Mouse (Mus musculus): ENCODE measurements around the gene Rab15.

Gene Rab15

DNA sequence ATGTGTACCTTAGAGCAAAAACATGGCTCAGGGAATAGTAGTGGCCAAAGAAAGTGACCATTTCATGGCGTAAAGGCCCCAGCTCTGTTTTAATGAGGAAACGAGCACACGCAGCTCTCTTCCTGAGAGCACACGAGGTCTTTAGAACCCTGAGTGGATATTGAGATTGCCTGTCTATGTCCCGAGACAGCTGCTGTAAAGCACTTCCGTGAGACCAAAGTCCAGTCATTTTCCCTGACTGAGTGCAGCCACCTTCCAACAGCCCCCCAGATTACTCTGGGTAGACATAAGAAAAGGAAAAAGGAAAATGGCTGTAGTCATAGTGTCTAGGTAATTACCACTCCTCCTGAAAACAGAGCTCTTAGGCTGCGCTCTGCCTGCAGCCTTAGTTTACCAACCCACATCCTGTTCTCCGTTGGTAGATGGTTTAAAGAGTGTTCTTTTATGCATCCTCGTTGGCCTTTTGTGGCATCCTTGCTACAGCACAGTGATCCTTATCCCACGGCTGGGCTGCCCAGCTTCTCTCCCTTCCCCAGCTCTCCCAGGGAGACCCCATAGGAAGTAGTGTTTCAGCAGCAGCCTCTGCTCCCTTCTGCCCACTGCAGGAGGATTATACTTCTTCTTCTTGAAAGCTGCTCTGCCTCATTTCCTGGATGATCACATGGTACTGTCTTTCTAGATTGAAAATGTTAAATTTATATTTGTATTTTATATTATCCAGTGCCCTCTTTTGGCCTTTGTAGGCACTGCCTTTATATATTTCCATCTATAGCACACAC is 44.2 kb downstream of the Rab15 start:
- DNase-seq (ENCODE audit: low spot score in 2 of 2), result no peak

DNA sequence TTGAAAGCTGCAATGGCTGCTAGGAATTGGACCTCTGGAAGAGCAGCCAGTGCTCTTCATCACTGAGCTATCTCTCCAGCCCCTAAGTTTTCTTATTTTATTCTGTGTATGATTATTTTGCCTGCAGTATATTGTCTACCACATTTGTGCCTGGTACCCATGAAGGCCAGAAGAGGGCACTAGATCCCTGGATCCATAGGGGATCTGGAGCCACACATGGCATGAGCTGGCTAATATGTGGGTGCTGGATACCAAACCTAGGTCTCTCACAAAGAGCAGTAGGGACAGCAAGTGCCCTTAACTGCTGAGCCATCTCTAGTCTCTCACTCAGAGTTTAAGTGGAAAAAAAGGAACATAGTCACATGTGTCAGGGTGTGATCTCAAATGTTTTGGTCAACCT is 44.9 kb downstream of the Rab15 start:
- DNase-seq (ENCODE audit: low spot score in 2 of 2), result no peak

DNA sequence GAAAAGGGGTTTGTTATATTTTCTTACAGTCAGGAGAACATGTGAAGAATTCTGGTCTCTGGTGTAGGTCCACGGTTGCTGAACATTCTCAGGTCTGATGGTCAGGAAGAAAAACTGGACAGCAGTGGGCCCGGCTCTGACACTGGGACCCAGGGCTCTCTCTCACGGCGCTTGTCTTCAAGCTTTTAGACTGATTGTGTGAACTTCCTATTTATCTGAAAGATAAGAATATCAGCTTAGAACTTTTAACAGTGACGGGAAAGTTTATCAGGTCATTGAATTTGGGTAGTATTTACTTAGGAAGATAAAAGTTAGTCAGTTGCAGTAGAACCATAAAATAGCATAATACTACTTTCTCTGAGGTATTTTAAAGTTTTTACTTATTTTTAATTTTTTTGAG is 45.8 kb downstream of the Rab15 start:
- no peak for DNase-seq (ENCODE audit: low spot score in 2 of 2)

DNA sequence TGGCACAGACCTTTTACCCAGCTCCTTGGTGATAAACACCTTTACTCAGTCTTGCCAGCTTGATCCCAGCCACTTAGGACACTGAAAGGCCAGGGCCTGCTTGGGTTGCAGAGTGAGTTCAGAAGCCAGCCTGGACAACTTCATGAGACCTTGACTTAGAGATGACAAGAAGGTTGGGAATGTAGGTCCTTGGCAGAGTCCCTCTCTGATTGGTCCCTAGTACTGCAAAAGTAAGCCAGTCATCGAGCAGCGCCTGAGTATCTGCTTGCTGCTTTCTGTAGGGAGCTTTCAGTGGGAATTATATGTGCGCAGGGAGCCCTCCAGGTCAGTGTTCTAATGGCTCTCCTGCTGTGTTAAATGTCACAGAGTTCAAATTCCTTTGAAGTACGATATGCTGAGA is 47.6 kb downstream of the Rab15 start:
- no peak for DNase-seq (ENCODE audit: low spot score in 2 of 2)

DNA sequence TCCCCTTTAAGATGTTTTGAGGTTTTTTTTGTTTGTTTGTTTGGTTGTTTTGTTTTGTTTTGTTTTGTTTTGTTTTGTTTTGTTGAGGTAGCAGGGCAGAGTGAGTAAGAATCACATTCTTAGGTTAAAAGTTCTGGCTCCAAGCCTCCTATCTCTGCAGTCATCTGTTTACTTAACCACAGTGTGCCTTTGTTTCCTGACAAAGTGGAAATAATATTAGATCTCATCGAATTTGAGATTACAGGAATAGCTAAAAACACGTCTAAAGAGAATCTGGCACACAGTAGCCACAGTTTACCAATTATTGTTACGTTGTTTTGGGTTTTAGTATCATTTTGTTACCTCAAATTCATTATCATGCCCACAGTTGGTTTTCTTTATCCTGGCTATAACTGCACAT is 48.1 kb downstream of the Rab15 start:
- DNase-seq (ENCODE audit: low spot score in 2 of 2), result no peak

DNA sequence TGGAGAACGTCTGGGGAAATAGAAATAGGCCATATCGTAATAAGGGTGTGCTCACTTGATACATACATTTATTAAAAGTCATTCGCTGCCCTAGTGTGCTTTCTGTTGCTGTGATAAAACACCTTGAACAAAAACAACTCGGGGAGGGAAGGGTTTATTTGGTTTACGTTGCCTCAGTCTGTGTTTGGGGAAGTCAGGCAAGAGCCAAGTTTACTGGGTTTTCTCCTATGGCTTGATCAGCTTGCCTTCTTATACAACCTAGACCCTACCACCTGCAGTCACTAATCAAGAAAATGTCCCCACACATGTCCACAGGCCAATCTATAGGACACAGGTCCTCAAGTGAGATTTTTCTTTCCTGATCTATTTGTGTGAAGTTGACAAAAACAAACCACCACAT is 51.2 kb downstream of the Rab15 start:
- no peak for DNase-seq (ENCODE audit: low spot score in 2 of 2)

DNA sequence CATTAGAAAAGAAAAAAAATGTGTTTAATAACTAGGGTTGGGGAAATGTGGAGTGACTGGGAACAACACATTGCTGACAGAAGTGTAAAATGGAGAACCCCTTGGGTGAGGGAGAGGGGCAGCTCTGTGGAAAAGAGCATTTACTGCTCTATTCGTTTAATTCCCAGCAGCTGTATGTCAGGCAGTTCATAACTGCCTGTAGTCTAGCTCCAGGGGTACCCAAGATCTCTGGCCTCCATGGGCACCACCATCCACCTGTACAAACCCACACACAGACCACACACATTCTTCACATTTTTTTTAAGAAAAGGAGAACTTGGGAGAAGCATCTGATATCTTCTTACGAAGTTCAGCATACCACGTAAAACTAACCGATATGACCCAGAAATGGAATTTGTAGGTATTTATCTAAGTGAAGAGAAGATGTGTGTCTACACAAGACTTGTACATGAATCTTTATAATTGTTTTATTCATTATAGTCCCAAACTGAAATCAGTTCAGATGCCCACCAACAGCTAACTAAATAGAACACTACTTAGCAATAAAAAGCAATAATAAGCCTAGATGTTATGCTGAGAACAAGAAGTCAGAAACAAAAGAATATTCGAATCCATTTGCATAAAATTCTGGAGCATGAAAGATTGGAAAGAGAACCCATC is 51.7 kb downstream of the Rab15 start:
- no peak for DNase-seq (ENCODE audit: low spot score in 2 of 2)

DNA sequence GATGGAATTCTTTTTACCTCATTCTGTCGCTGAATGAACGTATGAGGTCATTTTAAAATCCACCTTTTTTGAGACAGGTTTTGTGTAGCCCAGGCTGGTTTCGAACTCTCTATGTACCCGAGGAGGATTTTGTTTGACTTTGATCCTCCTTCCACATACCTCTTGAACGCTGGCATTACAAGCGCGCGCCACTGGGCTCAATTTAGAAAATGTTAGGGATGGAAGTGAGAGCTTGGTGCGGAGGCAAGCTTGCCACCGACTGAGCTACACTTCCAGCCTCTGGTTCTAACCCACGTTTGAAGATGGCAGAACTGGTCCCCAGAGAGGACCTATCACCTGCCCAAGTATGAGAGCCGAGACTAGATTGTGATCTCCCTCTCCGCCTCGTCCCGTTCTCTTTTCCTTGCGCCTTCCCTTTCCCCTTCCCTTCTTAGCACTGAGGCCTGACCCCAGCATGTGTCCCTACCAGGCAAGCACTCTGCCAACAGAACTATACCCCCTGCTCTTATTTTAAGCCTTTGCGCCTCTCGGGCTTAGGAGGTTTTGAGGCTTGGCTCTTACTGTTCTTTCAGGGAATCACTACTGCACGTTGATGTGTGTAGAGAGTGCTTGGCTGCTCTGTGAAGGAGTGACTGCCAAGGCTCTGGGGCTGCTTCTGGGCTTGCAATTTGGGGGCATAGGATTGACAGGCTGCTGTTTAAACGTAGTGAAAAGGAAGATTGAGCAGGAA is 56.6 kb downstream of the Rab15 start:
- DNase-seq (ENCODE audit: low spot score in 2 of 2), result peak in 1 of 2 experiments; percentile 30

DNA sequence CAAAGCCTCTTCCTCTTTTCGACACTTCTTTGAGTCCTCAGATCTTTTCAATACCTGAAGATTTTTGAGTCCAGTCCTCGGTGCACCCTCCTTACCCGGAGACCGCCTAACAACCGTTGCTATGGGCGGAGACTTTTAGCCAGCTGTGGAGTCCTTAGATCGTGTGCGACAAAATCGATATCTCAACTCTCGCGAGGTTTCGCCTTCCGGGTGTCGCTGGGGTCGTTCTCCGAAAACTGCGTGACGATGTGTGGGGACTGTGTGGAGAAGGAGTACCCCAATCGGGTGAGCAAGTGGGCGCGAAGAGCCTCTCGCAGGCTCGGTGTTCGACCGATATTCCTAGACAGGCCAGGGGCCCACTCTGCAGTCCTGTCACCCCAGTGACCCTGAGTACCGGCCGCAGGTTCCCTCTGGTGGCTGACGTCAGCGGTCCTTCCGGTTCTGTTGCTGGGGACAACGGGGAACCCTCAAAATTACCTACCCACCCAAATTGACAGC is 57.3 kb downstream of the Rab15 start, which contains the start of the genes Churc1 and Fntb:
Churc1 (plus strand) TSS at position 185 of the 498 bp plus-strand sequence.
Fntb (plus strand) TSS at position 236 of the 498 bp plus-strand sequence.
- DNase-seq (ENCODE audit: low spot score in 2 of 2), result peak; percentile 58 to 82

DNA sequence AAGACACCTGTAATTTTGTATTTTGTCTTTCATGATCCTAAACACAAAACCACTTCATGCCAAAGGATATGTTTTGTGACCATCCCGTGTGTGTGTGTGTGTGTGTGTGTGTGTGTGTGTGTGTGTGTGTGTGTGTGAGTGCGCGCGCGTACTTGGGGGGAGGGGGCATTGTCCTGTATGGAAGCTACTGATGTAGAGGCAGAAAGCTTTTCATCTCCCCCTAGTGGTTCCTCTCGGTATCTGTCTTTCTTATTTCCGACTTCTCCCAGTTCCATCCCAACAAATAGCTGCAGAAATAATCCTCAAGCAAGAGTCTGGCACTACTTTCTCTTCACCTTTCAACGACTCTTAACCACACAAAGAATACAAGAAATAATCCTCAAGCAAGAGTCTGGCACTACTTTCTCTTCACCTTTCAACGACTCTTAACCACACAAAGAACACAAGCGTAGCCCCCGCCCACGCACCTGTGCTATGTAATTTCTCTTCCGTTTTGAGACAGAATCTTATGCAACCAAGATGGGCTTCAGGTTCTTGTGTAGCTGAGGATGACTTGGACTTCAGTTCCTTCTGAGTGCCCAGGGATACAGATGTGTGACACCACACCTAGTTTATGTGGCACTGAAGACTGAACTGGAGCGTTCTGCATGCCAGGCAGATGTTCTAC is 69.9 kb downstream of the Rab15 start:
- peak in 1 of 2 experiments; percentile 47 for DNase-seq (ENCODE audit: low spot score in 2 of 2)

DNA sequence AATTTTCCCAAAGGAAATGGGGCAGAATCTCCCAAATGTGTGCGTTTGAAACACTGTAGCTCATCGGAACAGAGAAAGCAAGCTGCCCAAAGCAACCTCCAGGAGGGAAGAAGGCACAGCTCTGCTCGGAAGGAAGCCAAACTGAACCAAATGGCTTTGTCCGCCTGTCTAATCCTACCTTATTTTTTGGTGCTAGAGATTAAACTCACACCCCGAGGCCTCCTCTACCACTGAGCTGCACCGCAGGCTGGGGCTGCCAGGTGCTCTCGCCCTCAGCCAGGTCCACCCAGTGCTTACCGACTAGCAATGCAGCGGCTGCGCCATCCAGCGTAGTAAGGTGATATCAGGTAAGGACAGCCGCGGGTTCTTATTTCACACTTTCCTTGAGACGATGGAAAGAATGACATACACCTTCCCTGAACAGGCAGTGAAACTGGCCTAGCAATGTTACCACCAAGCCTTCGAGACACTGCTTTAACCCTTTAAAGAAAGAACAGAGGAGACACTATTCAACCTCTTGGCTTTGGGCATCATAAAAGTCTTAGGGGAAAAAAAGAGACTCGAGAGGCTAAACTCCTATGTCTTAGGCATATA is 71.7 kb downstream of the Rab15 start:
- no peak for DNase-seq (ENCODE audit: low spot score in 2 of 2)

All from cerebellum, postnatal 4 days (tissue).